Mouse (Mus musculus) spleen, adult 2 months (tissue): ENCODE results near the gene Pbld2. TPM values are rescaled to one million over a fixed set of nuclear protein-coding genes. Genes with fewer than 3 reads are reported as not detected.

Source experiments
- DNase-seq, 2 experiments: peaks; one replicate each; pipeline versions ENCODE4 v3.0.0 to v3.0.0-alpha.2; 2012 to 2021; ENCODE audit warnings: low spot score in 2 of 2, low read depth in 1 of 2
- H3K27ac ChIP-seq: fragments of 200-500 bp; 2 replicates; pipeline ENCODE4 v1.5.1; 2012; ENCODE audit warnings: low read length, inconsistent platforms; ENCODE audit not compliant: insufficient read depth
- H3K27me3 ChIP-seq: fragments of 200-500 bp; 2 replicates; pipeline ENCODE4 v1.6.1; 2012; ENCODE audit warnings: mild to moderate bottlenecking, moderate library complexity, low read length, inconsistent platforms; ENCODE audit not compliant: control insufficient read depth, insufficient read depth
- H3K36me3 ChIP-seq: fragments of 200-500 bp; 2 replicates; pipeline ENCODE4 v1.6.1; 2012; ENCODE audit warnings: mild to moderate bottlenecking, low read length, inconsistent platforms; ENCODE audit not compliant: control insufficient read depth, insufficient read depth
- H3K4me1 ChIP-seq: fragments of 200-500 bp; 2 replicates; pipeline ENCODE4 v1.6.1; 2011; ENCODE audit warnings: inconsistent platforms; ENCODE audit not compliant: control insufficient read depth, insufficient read depth, insufficient read length
- H3K4me3 ChIP-seq: fragments of 200-500 bp; 2 replicates; pipeline ENCODE4 v1.5.1; 2011; ENCODE audit warnings: mild to moderate bottlenecking, inconsistent platforms; ENCODE audit not compliant: insufficient read depth, insufficient read length; ENCODE audit errors: extremely low read depth
- CTCF ChIP-seq: fragments of 200-500 bp; IDR thresholded peaks from 2 replicates; pipeline ENCODE4 v1.5.1; 2011; ENCODE audit warnings: mild to moderate bottlenecking, inconsistent platforms; ENCODE audit not compliant: insufficient read depth, insufficient read length, insufficient replicate concordance; ENCODE audit errors: extremely low read depth
- POLR2A ChIP-seq: fragments of 200-500 bp; IDR thresholded peaks from 2 replicates; pipeline ENCODE4 v1.6.1; 2011; ENCODE audit warnings: low read depth, low read length, inconsistent platforms
- WGBS: fragments of 180-500 bp; shearing (Covaris S2); methylation state at CpG from one replicate; pipeline ENCODE4 v1.1.7; 2018; 5-methylcytosine and 5-hydroxymethylcytosine counted together
- polyA plus RNA-seq: library from polyadenylated mRNA; depleted of rRNA; stranded (reverse); fragments of >200 nt; gene quantifications from 2 replicates; pipeline ENCODE4 v1.2.3, GENCODE M21; 2012; rRNA removed

Pbld2 gene
- polyA plus RNA-seq = 0.55 and 0.74 TPM in 2 replicates

GRCm38 (mm10) chr10:63023749-63024579 lies at the start of gene Pbld2, which contains the start of gene Hnrnph3:
Gene Pbld2 (plus strand): TSS chr10:63024315.
Gene Hnrnph3 (minus strand): TSS chr10:63024217.
- TF ChIP-seq CTCF (no peak), POLR2A (peak; percentile 62)
- H3K27me3 ChIP-seq = no peaks in the 10 kb centered on the region
- H3K27ac ChIP-seq = peak within 1 kb of the TSS; percentile 93
- peak; percentile 95 to 98 for DNase-seq
- WGBS = under 1% methylated on average over 59 of the region's 69 CpGs
- peaks cover 11% of the 10 kb centered on the region for H3K4me1 ChIP-seq
- H3K4me3 ChIP-seq = peak within 1 kb of the TSS; percentile 64
- H3K36me3 ChIP-seq = no peaks in the 10 kb centered on the region

DNA sequence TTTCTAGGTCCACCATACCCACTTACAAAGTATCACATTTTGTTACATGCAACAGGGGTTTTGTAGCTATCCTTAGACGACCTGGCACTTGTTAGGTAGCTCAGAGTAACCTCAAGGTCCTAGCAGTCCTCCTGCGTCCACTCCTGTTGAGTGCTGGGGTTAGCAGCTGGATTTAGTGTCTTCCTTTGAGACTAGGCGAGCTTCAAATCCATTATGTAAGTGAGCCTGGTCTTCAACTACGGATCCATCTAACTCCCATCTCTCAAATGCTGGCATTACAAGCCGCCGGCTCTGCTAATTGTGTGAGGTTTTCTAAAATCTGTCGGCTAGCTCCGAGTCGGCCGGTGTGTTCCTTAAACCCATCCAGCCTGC lies 44.5 kb upstream of the Pbld2 start:
- DNase-seq = no peak
- TF ChIP-seq CTCF = no peak
- no peak for TF ChIP-seq POLR2A
- 19% methylated on average over 10 of the region's 10 CpGs for WGBS
- no peaks in the 10 kb centered on the region for H3K27me3 ChIP-seq
- H3K4me3 ChIP-seq = peak overlapping the region; percentile 97; the same call in 1 of the 2 replicates
- 0 out of 2 replicates have a peak, but pooled peaks cover 2% of the 10 kb centered on the region for H3K36me3 ChIP-seq
- no peak overlapping the region for H3K27ac ChIP-seq
- H3K4me1 ChIP-seq = peaks cover 8% of the 10 kb centered on the region; the same call in 1 of the 2 replicates

GRCm38 (mm10) chr10:62980039-62980954 lies 43.8 kb upstream of the Pbld2 start, which contains the start of gene Rufy2:
Gene Rufy2 (plus strand): TSS chr10:62980223.
- WGBS = under 1% methylated on average over 73 of the region's 77 CpGs
- H3K4me1 ChIP-seq = peaks cover 8% of the 10 kb centered on the region; the same call in 1 of the 2 replicates
- peak within 1 kb of the TSS; percentile 72 for H3K27ac ChIP-seq
- H3K4me3 ChIP-seq = peak within 1 kb of the TSS; percentile 97
- 0 out of 2 replicates have a peak, but pooled peaks cover 2% of the 10 kb centered on the region for H3K36me3 ChIP-seq
- DNase-seq = peak; percentile 72 to 76
- TF ChIP-seq CTCF (peak; percentile 69), POLR2A (peak; percentile 21; the same call in 1 of the 2 replicates)
- H3K27me3 ChIP-seq = no peaks in the 10 kb centered on the region

DNA sequence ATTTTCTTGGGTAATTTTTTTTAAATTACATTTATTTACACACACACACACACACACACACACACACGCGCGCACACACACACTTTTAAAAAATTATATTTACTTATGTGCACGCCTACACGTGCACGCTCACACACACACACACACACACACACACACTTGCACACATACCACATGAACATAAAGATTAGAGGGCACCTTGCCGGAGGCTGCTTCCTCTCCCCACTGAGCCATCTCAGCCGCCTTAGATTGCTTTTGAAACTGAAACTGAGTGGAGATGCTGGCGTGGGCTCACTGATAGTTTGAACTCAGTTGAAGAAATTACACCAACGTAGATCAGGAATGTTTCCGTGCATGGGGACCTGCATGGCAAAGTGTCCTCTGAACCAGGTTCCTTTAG lies 40.0 kb upstream of the Pbld2 start:
- peaks cover 8% of the 10 kb centered on the region; the same call in 1 of the 2 replicates for H3K4me1 ChIP-seq
- H3K27me3 ChIP-seq = no peaks in the 10 kb centered on the region
- peak overlapping the region; percentile 45 for H3K4me3 ChIP-seq
- H3K36me3 ChIP-seq = 0 out of 2 replicates have a peak, but pooled peaks cover 2% of the 10 kb centered on the region
- peak; percentile 30 to 31 for DNase-seq
- TF ChIP-seq CTCF (no peak), POLR2A (no peak)
- H3K27ac ChIP-seq = peak overlapping the region; percentile 76
- WGBS = 42% methylated on average over 11 of the region's 11 CpGs

DNA sequence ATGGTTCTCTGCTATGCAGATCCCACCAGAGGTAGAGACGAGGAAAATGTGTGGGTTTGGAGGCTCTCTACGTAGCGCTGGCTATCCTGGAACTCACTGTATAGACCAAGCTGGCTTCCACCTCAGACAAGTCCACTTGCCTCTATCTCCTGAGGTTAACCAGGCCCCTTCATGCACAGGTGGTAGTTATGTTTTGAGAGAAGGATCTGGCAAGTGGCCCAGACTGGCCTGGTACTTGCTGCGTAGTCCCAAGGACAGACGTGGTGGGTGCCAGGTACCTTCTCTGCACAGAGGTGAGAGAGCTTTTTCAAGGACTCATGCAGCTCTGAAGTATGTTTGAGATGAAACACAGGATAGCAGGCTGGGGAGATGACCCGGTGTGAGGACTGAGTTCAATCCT lies 39.6 kb upstream of the Pbld2 start:
- Histone ChIP-seq H3K36me3 (0 out of 2 replicates have a peak, but pooled peaks cover 2% of the 10 kb centered on the region), H3K27me3 (no peaks in the 10 kb centered on the region), H3K27ac (peak overlapping the region; percentile 76), H3K4me3 (peak overlapping the region; percentile 45), H3K4me1 (peaks cover 8% of the 10 kb centered on the region; the same call in 1 of the 2 replicates)
- 71% methylated on average over 6 of the region's 6 CpGs for WGBS
- no peak for DNase-seq
- TF ChIP-seq POLR2A = no peak
- no peak for TF ChIP-seq CTCF

DNA sequence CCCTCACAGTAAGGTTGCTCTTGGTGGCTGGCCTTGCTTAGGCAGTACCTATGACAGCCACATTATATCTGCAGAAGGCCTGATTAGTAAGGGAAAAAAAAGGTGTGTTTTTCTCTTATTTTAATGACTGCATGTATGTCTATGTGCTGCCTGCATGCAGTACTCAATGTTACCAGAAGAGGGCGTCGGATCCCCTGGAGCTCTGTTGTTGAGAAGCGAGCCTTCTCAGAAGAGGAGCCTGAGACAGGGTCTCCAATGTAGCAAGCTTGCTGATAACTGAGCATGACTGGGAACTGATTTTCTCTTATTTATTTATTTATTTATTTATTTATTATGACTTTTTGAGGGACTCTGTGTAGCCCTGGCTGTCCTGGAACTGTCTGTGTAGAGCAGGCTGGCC lies 36.8 kb upstream of the Pbld2 start:
- 39% methylated on average over 3 of the region's 3 CpGs for WGBS
- DNase-seq = no peak
- peak; percentile 36; the same call in 1 of the 2 replicates for TF ChIP-seq CTCF
- TF ChIP-seq POLR2A = no peak

More for the DNA sequence above, 36.8 kb upstream of the Pbld2 start:
- no peak overlapping the region for H3K4me3 ChIP-seq
- no peak overlapping the region for H3K27ac ChIP-seq
- H3K4me1 ChIP-seq = peaks cover 4% of the 10 kb centered on the region; the same call in 1 of the 2 replicates
- peaks cover 12% of the 10 kb centered on the region for H3K36me3 ChIP-seq
- no peaks in the 10 kb centered on the region for H3K27me3 ChIP-seq
